Comparison of ENCODE assay signal across 8 mouse cellular contexts in genomic region chr17:22866421-22866844, GRCm38 (mm10). TPM values are rescaled to one million over a fixed set of nuclear protein-coding genes. Genes with fewer than 3 reads are reported as not detected.
DNase-seq lines count a peak whose midpoint lies in the region; ATAC-seq and TF ChIP-seq lines count a peak whose summit lies in the region.

No protein-coding gene starts in this region.

- intact Hi-C loops in left cerebral cortex, adult 2 months (cut with DNase I) = loop anchor here (2.0 to 5.0 kb wide), 4 partner anchors 50 to 686 kb away; partner anchors contain the start of gene Zfp40

- TF ChIP-seq EP300 in MEL (IDR thresholded peaks at IDR 0.05; ENCODE audit: low read depth in 1 of 2, low read length in 2 of 2) = peak in 1 of 2 experiments; percentile 5; a peak in 1 of 4 replicates

- peak; percentile 64 for ATAC-seq in hindbrain, embryonic 15.5 days (ENCODE audit: low FRiP score, low read depth)
- ATAC-seq in stomach, embryonic 14.5 days (ENCODE audit: insufficient number of reproducible peaks, insufficient read depth, low FRiP score, low read depth) = peak; percentile 38; the same call in 1 of the 2 replicates

- H3K36me3 ChIP-seq in MEL (ENCODE audit: control insufficient read depth in 1 of 2, insufficient read depth in 2 of 2, low read length in 2 of 2) = peaks cover 0 to 2% of the 10 kb centered on the region in 2 experiments; a peak in 1 of 4 replicates
- peaks cover 38% of the 10 kb centered on the region for H3K36me3 ChIP-seq in embryonic facial prominence, embryonic 10.5 days (replicated peaks)
- H3K36me3 ChIP-seq in hindbrain, embryonic 15.5 days = peaks cover 27% of the 10 kb centered on the region
- peaks cover 6% of the 10 kb centered on the region; the same call in 1 of the 2 replicates for H3K36me3 ChIP-seq in stomach, embryonic 14.5 days (ENCODE audit: control insufficient read depth, insufficient read depth, low read length)

- WGBS in embryonic facial prominence, embryonic 10.5 days = 5% methylated on average over 10 of the region's 10 CpGs
- 2% methylated on average over 10 of the region's 10 CpGs for whole genome bisulfite sequencing in hindbrain, embryonic 15.5 days
- 2% methylated on average over 10 of the region's 10 CpGs for whole genome bisulfite sequencing in stomach, embryonic 14.5 days

- H3K4me1 ChIP-seq in MEL (ENCODE audit: control insufficient read depth in 1 of 2, insufficient read depth in 2 of 2, low read length in 2 of 2) = no peaks in the 10 kb centered on the region; a peak in 1 of 4 replicates
- H3K4me1 ChIP-seq in embryonic facial prominence, embryonic 10.5 days = peaks cover 7% of the 10 kb centered on the region
- peaks cover 11% of the 10 kb centered on the region for H3K4me1 ChIP-seq in hindbrain, embryonic 15.5 days (replicated peaks)
- 0 out of 2 replicates have a peak, but pooled peaks cover 3% of the 10 kb centered on the region for H3K4me1 ChIP-seq in stomach, embryonic 14.5 days (ENCODE audit: control insufficient read depth, insufficient read depth, low read length)

- no peaks in the 10 kb centered on the region; the same call in 1 of the 2 replicates for H3K79me2 ChIP-seq in MEL (ENCODE audit: control insufficient read depth, insufficient read depth, low read length, poor library complexity)

- H3K9me3 ChIP-seq in MEL (replicated peaks; ENCODE audit: insufficient read depth, low read length) = no peaks in the 10 kb centered on the region
- H3K9me3 ChIP-seq in embryonic facial prominence, embryonic 10.5 days = no peaks in the 10 kb centered on the region
- no peaks in the 10 kb centered on the region for H3K9me3 ChIP-seq in hindbrain, embryonic 15.5 days
- no peaks in the 10 kb centered on the region for H3K9me3 ChIP-seq in stomach, embryonic 14.5 days (ENCODE audit: control insufficient read depth, low read depth, low read length)

- TF ChIP-seq CTCF in left cerebral cortex, adult 2 months (IDR thresholded peaks at IDR 0.05) = no peak
- TF ChIP-seq CTCF in MEL (IDR thresholded peaks at IDR 0.05 in 2 of 3, conservative IDR thresholded peaks at IDR 0.05 in 1 of 3; ENCODE audit: control insufficient read depth in 1 of 3, insufficient read depth in 1 of 3, low read depth in 2 of 3, low read length in 3 of 3, poor library complexity in 1 of 3, severe bottlenecking in 1 of 3) = no peak

- no peak for TF ChIP-seq RAD21 in MEL (IDR thresholded peaks at IDR 0.05; ENCODE audit: low read depth, low read length)

- peak overlapping the region; percentile 82 for H3K27ac ChIP-seq in left cerebral cortex, adult 2 months
- peak overlapping the region; percentile 39; the same call in 1 of the 2 replicates for H3K27ac ChIP-seq in MEL (ENCODE audit: control insufficient read depth, low read depth, low read length)
- H3K27ac ChIP-seq in embryonic facial prominence, embryonic 10.5 days (replicated peaks) = peak overlapping the region; percentile 91
- H3K27ac ChIP-seq in hindbrain, embryonic 15.5 days (replicated peaks) = peak overlapping the region; percentile 86
- peak overlapping the region; percentile 93 for H3K27ac ChIP-seq in stomach, embryonic 14.5 days (ENCODE audit: low read length)

- peak overlapping the region; percentile 60 for H3K4me2 ChIP-seq in hindbrain, embryonic 15.5 days
- peak overlapping the region; percentile 68 for H3K4me2 ChIP-seq in stomach, embryonic 14.5 days (replicated peaks; ENCODE audit: low read depth, low read length)

- no peak for TF ChIP-seq POLR2A in MEL (IDR thresholded peaks at IDR 0.05; ENCODE audit: control insufficient read depth in 1 of 2, insufficient read depth in 1 of 2, low read depth in 1 of 2, low read length in 2 of 2, poor library complexity in 1 of 2)

- no peaks in the 10 kb centered on the region for H3K27me3 ChIP-seq in MEL (ENCODE audit: control insufficient read depth in 1 of 2, insufficient read depth in 2 of 2, low read length in 2 of 2)
- H3K27me3 ChIP-seq in embryonic facial prominence, embryonic 10.5 days (replicated peaks; ENCODE audit: low read depth, poor library complexity, severe bottlenecking) = no peaks in the 10 kb centered on the region
- no peaks in the 10 kb centered on the region for H3K27me3 ChIP-seq in hindbrain, embryonic 15.5 days
- no peaks in the 10 kb centered on the region for H3K27me3 ChIP-seq in stomach, embryonic 14.5 days (ENCODE audit: control insufficient read depth, insufficient read depth, low read length)

- peak overlapping the region; percentile 78 for H3K9ac ChIP-seq in MEL (ENCODE audit: control insufficient read depth, low read depth, low read length, poor library complexity, severe bottlenecking)
- peak overlapping the region; percentile 77 for H3K9ac ChIP-seq in hindbrain, embryonic 15.5 days
- H3K9ac ChIP-seq in stomach, embryonic 14.5 days (replicated peaks; ENCODE audit: low read depth, low read length) = peak overlapping the region; percentile 65

- DNase-seq in left cerebral cortex, adult 2 months (ENCODE audit: extremely low spot score in 1 of 2, low spot score in 2 of 2) = peak in 1 of 2 experiments; percentile 7
- DNase-seq in left cerebral cortex, adult 18-20 months (ENCODE audit: low spot score in 2 of 2) = no peak
- peak; percentile 63 for DNase-seq in MEL (ENCODE audit: low read depth, low spot score)
- no peak for DNase-seq in embryonic facial prominence, embryonic 10.5 days (ENCODE audit: low spot score)
- DNase-seq in lung, postnatal 25 days (ENCODE audit: low spot score) = peak; percentile 2
- no peak for DNase-seq in spleen, postnatal 4 days (ENCODE audit: low spot score in 2 of 2)

- peak overlapping the region; percentile 83 for H3K4me3 ChIP-seq in left cerebral cortex, adult 2 months
- H3K4me3 ChIP-seq in MEL (ENCODE audit: control insufficient read depth in 1 of 2, insufficient read depth in 1 of 2, low read depth in 2 of 2, low read length in 2 of 2) = peak overlapping the region; percentile 83 to 94
- H3K4me3 ChIP-seq in embryonic facial prominence, embryonic 10.5 days = peak overlapping the region; percentile 79
- H3K4me3 ChIP-seq in hindbrain, embryonic 15.5 days = peak overlapping the region; percentile 89
- peak overlapping the region; percentile 75 for H3K4me3 ChIP-seq in stomach, embryonic 14.5 days (ENCODE audit: low read depth, low read length)

TF ChIP-seq in MEL, 35 proteins besides CTCF, POLR2A, EP300 and RAD21:
- TF ChIP-seq MXI1 (IDR thresholded peaks at IDR 0.05; ENCODE audit: low read depth, low read length) (peak; percentile 19; the same call in 1 of the 2 replicates), TCF12 (IDR thresholded peaks at IDR 0.05; ENCODE audit: low read depth, low read length) (peak; percentile 45), SMC3 (IDR thresholded peaks at IDR 0.05; ENCODE audit: low read depth, low read length) (no peak), UBTF (IDR thresholded peaks at IDR 0.05; ENCODE audit: borderline replicate concordance, insufficient read depth, low read depth, low read length) (no peak), CHD2 (IDR thresholded peaks at IDR 0.05; ENCODE audit: low read length) (no peak), USF2 (IDR thresholded peaks at IDR 0.05; ENCODE audit: borderline replicate concordance in 1 of 2, insufficient read depth in 1 of 2, low read depth in 1 of 2, low read length in 2 of 2) (no peak), ELF1 (IDR thresholded peaks at IDR 0.05; ENCODE audit: low read depth, low read length) (no peak), CHD1 (IDR thresholded peaks at IDR 0.05; ENCODE audit: low read depth, low read length) (no peak), MAX (IDR thresholded peaks at IDR 0.05; ENCODE audit: low read length) (peak; percentile 39; the same call in 1 of the 2 replicates), TBP (IDR thresholded peaks at IDR 0.05; ENCODE audit: low read depth, low read length) (no peak), MEF2A (IDR thresholded peaks at IDR 0.05; ENCODE audit: extremely low read depth, insufficient replicate concordance, low read depth, low read length, poor library complexity, severe bottlenecking) (no peak), NRF1 (IDR thresholded peaks at IDR 0.05; ENCODE audit: insufficient read depth, low read depth, low read length, poor library complexity, severe bottlenecking) (no peak), POLR2AphosphoS2 (IDR thresholded peaks at IDR 0.05; ENCODE audit: low read length) (no peak), RCOR1 (IDR thresholded peaks at IDR 0.05; ENCODE audit: low read depth, low read length) (no peak), MAFK (IDR thresholded peaks at IDR 0.05; ENCODE audit: borderline replicate concordance, low read depth, low read length) (no peak), ZMIZ1 (IDR thresholded peaks at IDR 0.05; ENCODE audit: low read depth, low read length) (no peak), NELFE (IDR thresholded peaks at IDR 0.05; ENCODE audit: low read depth, low read length) (no peak), TAL1 (IDR thresholded peaks at IDR 0.05; ENCODE audit: low read length) (no peak), ETS1 (IDR thresholded peaks at IDR 0.05; ENCODE audit: low read depth, low read length) (0 out of 2 replicates have a peak, but pooled peaks have one; percentile 7), MYC (IDR thresholded peaks at IDR 0.05; ENCODE audit: low read depth, low read length) (no peak)

RNA-seq across cellular contexts. Expression of gene Zfp945, which starts 0.5 kb away (rescaled TPM):
- 10 to 100 TPM; 14.3 to 15.7 TPM for total RNA-seq in left cerebral cortex, adult 2 months (2021)
- 10 to 100 TPM; 13.2 to 14.1 TPM for total RNA-seq in left cerebral cortex, adult 18-20 months (2021)
- 0.85 and 0.89 TPM in 2 replicates for total RNA-seq in MEL (2012; rRNA removed)
- under 1 TPM in 1 of 2 experiments, not detected in 1; 0.58 TPM for polyA plus RNA-seq in MEL (2012; ENCODE audit: insufficient read depth in 1 of 2, insufficient read length in 2 of 2, low read depth in 1 of 2, low replicate concordance in 2 of 2, missing spikeins in 1 of 2)
- 15.2 and 18.1 TPM in 2 replicates for polyA plus RNA-seq in embryonic facial prominence, embryonic 10.5 days (2016; fragmentation: Nextera tagmentation; extraction: Ambion mirVana)
- 18.3 and 19.9 TPM in 2 replicates for polyA plus RNA-seq in hindbrain, embryonic 15.5 days (2015; fragmentation: Nextera tagmentation; extraction: Ambion mirVana)
- 30.6 and 33.2 TPM in 2 replicates for polyA plus RNA-seq in stomach, embryonic 14.5 days (2014; fragmentation: Nextera tagmentation; extraction: Ambion mirVana)

Comparison
In these comparisons a context has a peak if more than half of its experiments do, and no peak if none do; other contexts are left out.
1. DNase-seq: peak in MEL (single experiment) and lung, postnatal 25 days (single experiment); none in left cerebral cortex, adult 18-20 months (0 of 2), embryonic facial prominence, embryonic 10.5 days (single experiment) and spleen, postnatal 4 days (0 of 2).
2. H3K27ac ChIP-seq: peak in every context shown above with its lines; median percentile 93 in stomach, embryonic 14.5 days; 91 in embryonic facial prominence, embryonic 10.5 days; 86 in hindbrain, embryonic 15.5 days; 82 in left cerebral cortex, adult 2 months; 39 in MEL.
3. RNA of gene Zfp945, which starts 0.5 kb away (polyA plus RNA-seq): 30.6 to 33.2 TPM in stomach, embryonic 14.5 days, 18.3 to 19.9 TPM in hindbrain, embryonic 15.5 days and 15.2 to 18.1 TPM in embryonic facial prominence, embryonic 10.5 days; 0.58 TPM in MEL; every median in the first group is over 10 times any median in the second.
4. Peak in every context shown above with its lines, with median percentiles within 50 percentile points of each other: H3K4me3 ChIP-seq and H3K9ac ChIP-seq.